Mouse (Mus musculus): ENCODE measurements around the gene Gm43638.
"Not testable (repeated sequence)": the region's sequence is repeated elsewhere in the genome, so short reads cannot be mapped to it uniquely, and the experiment has no call there.

DNA sequence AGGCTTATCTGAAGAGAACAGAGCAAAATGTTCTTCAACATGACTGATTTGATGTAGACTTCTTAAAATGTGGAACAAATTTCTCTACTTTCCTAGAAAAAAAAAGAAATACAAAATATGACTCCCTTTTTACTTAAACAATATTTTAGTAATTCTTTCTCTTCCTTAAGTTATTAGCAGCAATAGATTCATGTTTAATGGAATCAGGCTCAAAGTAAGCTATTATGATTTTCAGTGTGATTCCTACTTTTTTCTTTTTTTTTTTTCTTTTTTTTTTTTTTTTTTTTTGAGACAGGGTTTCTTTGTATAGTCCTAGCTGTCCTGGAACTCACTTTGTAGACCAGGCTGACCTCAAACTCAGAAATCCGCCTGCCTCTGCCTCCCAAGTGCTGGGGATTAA lies at the start of gene Gm43638:
- TF ChIP-seq POLR2A (IDR thresholded peaks at IDR 0.05; ENCODE audit: low read depth, low read length); CTCF (IDR thresholded peaks at IDR 0.05; ENCODE audit: borderline replicate concordance, insufficient read depth, low read length): not testable (repeated sequence)

Measured in embryonic fibroblast, embryonic 13.5 days (primary cell).